ENCODE assay signal across 23 mouse cellular contexts in genomic region chr12:81839663-81840062, GRCm38 (mm10). TPM values are rescaled to one million over a fixed set of nuclear protein-coding genes. Genes with fewer than 3 reads are reported as not detected.
DNase-seq lines count a peak whose midpoint lies in the region; ATAC-seq lines count a peak whose summit lies in the region.
"Had no signal": no experiment of that assay in that cellular context is flagged by ENCODE, and none has a peak within 500 bp of the region (broad histone marks: within the 10 kb centered on the region; RNA-seq: fewer than 3 reads in every experiment).

No protein-coding gene starts in this region.

- peak; percentile 74 for ATAC-seq in CD4-positive, CD25-positive, alpha-beta regulatory T cell, adult 4 months
- peak; percentile 62 for ATAC-seq in granulocyte monocyte progenitor cell, adult 5-6 weeks (replicated peaks; ENCODE audit: poor library complexity, severe bottlenecking)
- ATAC-seq in megakaryocyte progenitor cell, adult 5-6 weeks (replicated peaks; ENCODE audit: poor library complexity) = peak; percentile 54; the same call in 1 of the 2 replicates
- ATAC-seq: forebrain, embryonic 13.5 days; intestine, embryonic 15.5 days; midbrain, embryonic 13.5 days; Patski had no signal

- no peak for DNase-seq in adrenal gland, adult 18-20 months (ENCODE audit: low spot score in 2 of 2)
- no peak for DNase-seq in heart, postnatal 10 days
- no peak for DNase-seq in frontal cortex, postnatal 25 days (ENCODE audit: low spot score in 2 of 2)
- DNase-seq in heart, adult 11 months = no peak
- DNase-seq: adrenal gland, adult 2 months; adrenal gland, postnatal 36 days; B cell, adult 2 months; cerebellum, adult 2 months; cerebellum, postnatal 25 days; kidney, adult 2 months; kidney, postnatal 4 days; right cerebral cortex, adult 18-20 months; right cerebral cortex, postnatal 4 days; thymus, adult 2 months; thymus, postnatal 36 days had no signal

- intact Hi-C loops in heart, postnatal 10 days (cut with DNase I) = no loop called here

RNA-seq across cellular contexts. Expression of gene Pcnx, which starts 20.2 kb away (rescaled TPM):
- 10 to 100 TPM; 12.0 to 14.8 TPM for polyA plus RNA-seq in CD4-positive, CD25-positive, alpha-beta regulatory T cell, adult 4 months (2017; shearing (Covaris generic))
- 14.8 and 24.4 TPM in 2 replicates for total RNA-seq in granulocyte monocyte progenitor cell, adult 5-6 weeks (2014; fragmentation: Nextera tagmentation)
- total RNA-seq in granulocyte monocyte progenitor cell, adult 5-6 weeks (2017) = 13.9 TPM in 2 replicates
- 23.8 and 32.2 TPM in 2 replicates for total RNA-seq in megakaryocyte progenitor cell, adult 5-6 weeks (2015)
- total RNA-seq in megakaryocyte progenitor cell, adult 5-6 weeks (2017) = 10.0 and 14.8 TPM in 2 replicates
- total RNA-seq in adrenal gland, adult 18-20 months (2021) = 10 to 100 TPM; 56.9 to 59.2 TPM
- 10 to 100 TPM; 79.2 to 79.6 TPM for total RNA-seq in heart, postnatal 10 days (2021)

RNA-seq across cellular contexts. Expression of gene Map3k9, which starts 58.7 kb away (rescaled TPM):
- polyA plus RNA-seq in CD4-positive, CD25-positive, alpha-beta regulatory T cell, adult 4 months (2017; shearing (Covaris generic)) = under 1 TPM; 0.19 to 0.22 TPM
- total RNA-seq in granulocyte monocyte progenitor cell, adult 5-6 weeks (2014; fragmentation: Nextera tagmentation) = 1.2 TPM in 1 of 2 replicates, not detected in the other
- 0.72 and 0.73 TPM in 2 replicates for total RNA-seq in granulocyte monocyte progenitor cell, adult 5-6 weeks (2017)
- total RNA-seq in megakaryocyte progenitor cell, adult 5-6 weeks (2015) = 0.37 and 1.4 TPM in 2 replicates
- 0.92 and 1.7 TPM in 2 replicates for total RNA-seq in megakaryocyte progenitor cell, adult 5-6 weeks (2017)
- total RNA-seq in adrenal gland, adult 18-20 months (2021) = 1 to 10 TPM in 1 of 2 experiments, under 1 TPM in 1; 0.89 to 2.8 TPM
- under 1 TPM; 0.26 to 0.45 TPM for total RNA-seq in heart, postnatal 10 days (2021)
- total RNA-seq: MEL had no signal
